Mouse (Mus musculus): ENCODE data around the gene Tmem179.

GRCm38 (mm10) chr12:112467387-112467786 is 49.2 kb downstream of the Tmem179 start:
- no peak for TF ChIP-seq CTCF (IDR thresholded peaks at IDR 0.05; ENCODE audit: control insufficient read depth, insufficient read depth, insufficient read length)
- no peak for TF ChIP-seq CEBPB (IDR thresholded peaks at IDR 0.05; ENCODE audit: low read depth)
